Mouse (Mus musculus) testis, adult 10 weeks (tissue): ENCODE measurements around the gene Scn7a. TPM values are rescaled to one million over a fixed set of nuclear protein-coding genes. Genes with fewer than 3 reads are reported as not detected.

Experiments
- polyA plus RNA-seq: library from polyadenylated mRNA; stranded (reverse); fragments of 350-450 nt; fragmentation: Illumina TruSeq; extraction: RNeasy Lipid Tissue Mini Kit (QIAGEN cat#74804); gene quantifications from one replicate; pipeline ENCODE4 v1.2.3, GENCODE M21; 2014; ENCODE audit warnings: low read depth, low replicate concordance

The Scn7a gene
- 3.0 TPM for polyA plus RNA-seq

GRCm38 (mm10) chr2:66784765-66785164 lies at the start of gene Scn7a:
Gene Scn7a (minus strand): TSS chr2:66784914.

GRCm38 (mm10) chr2:66634580-66635359 lies 149.9 kb downstream of the Scn7a start, which contains the start of gene Scn9a:
Gene Scn9a (minus strand): TSS chr2:66634962.

Other genes with a start within 250 kb of the Scn7a start
- gene Scn9a, start 150.0 kb downstream of the Scn7a start, polyA plus RNA-seq: not detected